Mouse (Mus musculus) heart, embryonic 14.5 days (tissue): ENCODE data around the gene Ccr4. TPM values are rescaled to one million over a fixed set of nuclear protein-coding genes. Genes with fewer than 3 reads are reported as not detected.

ENCODE experiments used
- ATAC-seq: fragments of 200-750 bp; cut with Nextera tagmentation; 2 replicates; pipeline ENCODE4 v1.8.0; 2017; ENCODE audit warnings: low read depth, moderate TSS enrichment; ENCODE audit not compliant: insufficient number of reproducible peaks, insufficient read depth, low FRiP score
- H3K27ac ChIP-seq, 2 experiments: fragments of 200-500 bp in 1 of 2; fragments of 300-500 bp in 1 of 2; sonication (generic) in 1 of 2; replicated peaks in 1 of 2; 2 replicates each; pipeline ENCODE4 v1.5.1; 2012 to 2014; ENCODE audit warnings: low read depth in 2 of 2, low read length in 2 of 2, control low read depth in 1 of 2, mild to moderate bottlenecking in 1 of 2, mixed read lengths in 1 of 2; ENCODE audit not compliant: control insufficient read depth in 1 of 2, insufficient read depth in 1 of 2
- H3K27me3 ChIP-seq: fragments of 300-500 bp; sonication (generic); 2 replicates; pipeline ENCODE4 v1.6.1; 2014; ENCODE audit warnings: mild to moderate bottlenecking, low read length, control low read depth; ENCODE audit not compliant: control insufficient read depth, insufficient read depth
- H3K36me3 ChIP-seq: fragments of 300-500 bp; sonication (generic); 2 replicates; pipeline ENCODE4 v1.6.1; 2014; ENCODE audit warnings: mild to moderate bottlenecking, control low read depth, low read length, mixed read lengths; ENCODE audit not compliant: control insufficient read depth, insufficient read depth
- H3K4me1 ChIP-seq, 2 experiments: fragments of 200-500 bp in 1 of 2; fragments of 300-500 bp in 1 of 2; sonication (generic) in 1 of 2; 2 replicates each; pipeline ENCODE4 v1.6.1; 2012 to 2014; ENCODE audit warnings: low read length in 2 of 2, control low read depth in 1 of 2, mixed read lengths in 1 of 2; ENCODE audit not compliant: control insufficient read depth in 2 of 2, insufficient read depth in 2 of 2
- H3K4me2 ChIP-seq: fragments of 300-500 bp; sonication (generic); 2 replicates; pipeline ENCODE4 v1.6.1; 2014; ENCODE audit warnings: mild to moderate bottlenecking, low read length
- H3K4me3 ChIP-seq, 2 experiments: fragments of 200-500 bp in 1 of 2; fragments of 300-500 bp in 1 of 2; sonication (generic) in 1 of 2; 2 replicates each; pipeline ENCODE4 v1.5.1; 2012 to 2014; ENCODE audit warnings: low read length in 2 of 2, mild to moderate bottlenecking in 2 of 2, control low read depth in 1 of 2, low read depth in 1 of 2, moderate library complexity in 1 of 2; ENCODE audit not compliant: control insufficient read depth in 1 of 2, insufficient read depth in 1 of 2
- H3K9ac ChIP-seq: fragments of 300-500 bp; sonication (generic); 2 replicates; pipeline ENCODE4 v1.6.1; 2014; ENCODE audit warnings: mild to moderate bottlenecking, low read length
- H3K9me3 ChIP-seq: fragments of 300-500 bp; sonication (generic); 2 replicates; pipeline ENCODE4 v1.6.1; 2016; ENCODE audit warnings: low read length, control low read depth; ENCODE audit not compliant: control insufficient read depth
- WGBS: fragments of 180-500 bp; shearing (Covaris S2); extraction: QIAGEN DNeasy Blood & Tissue Kit; methylation state at CpG from one replicate; pipeline ENCODE4 v1.1.7; 2014; 5-methylcytosine and 5-hydroxymethylcytosine counted together
- polyA plus RNA-seq: library from polyadenylated mRNA; unstranded; fragments of >200 nt; fragmentation: Nextera tagmentation; extraction: Ambion mirVana; gene quantifications from 2 replicates; pipeline ENCODE4 v1.2.1, GENCODE M21; 2014

The Ccr4 gene
- polyA plus RNA-seq, 1 experiment from 2014 or later, result not detected

- Histone ChIP-seq H3K4me2 (no peak overlapping the region), H3K4me3 (no peak overlapping the region), H3K9me3 (no peaks in the 10 kb centered on the region), H3K27me3 (no peaks in the 10 kb centered on the region), H3K9ac (no peak overlapping the region), H3K27ac (no peak overlapping the region), H3K4me1 (peaks cover 0 to 2% of the 10 kb centered on the region in 2 experiments; a peak in 1 of 4 replicates), H3K36me3 (peaks cover 35% of the 10 kb centered on the region)
- WGBS, result 91% methylated on average over 4 of the region's 4 CpGs
- no peak for ATAC-seq
Observed at GRCm38 (mm10) chr9:114468701-114469100, 36.0 kb downstream of the Ccr4 start.

GRCm38 (mm10) chr9:114468217-114468616 lies 36.5 kb downstream of the Ccr4 start:
- no peak overlapping the region for H3K9ac ChIP-seq
- H3K4me2 ChIP-seq, result no peak overlapping the region
- no peak overlapping the region for H3K27ac ChIP-seq
- H3K4me3 ChIP-seq, result no peak overlapping the region
- no peak for ATAC-seq
- peaks cover 36% of the 10 kb centered on the region for H3K36me3 ChIP-seq
- peaks cover 0 to 2% of the 10 kb centered on the region in 2 experiments; a peak in 1 of 4 replicates for H3K4me1 ChIP-seq
- WGBS, result 68% methylated on average over 5 of the region's 5 CpGs
- no peaks in the 10 kb centered on the region for H3K9me3 ChIP-seq
- H3K27me3 ChIP-seq, result no peaks in the 10 kb centered on the region

GRCm38 (mm10) chr9:114466871-114467270 lies 37.8 kb downstream of the Ccr4 start:
- H3K27ac ChIP-seq, result no peak overlapping the region
- peaks cover 0 to 2% of the 10 kb centered on the region in 2 experiments; a peak in 1 of 4 replicates for H3K4me1 ChIP-seq
- no peaks in the 10 kb centered on the region for H3K27me3 ChIP-seq
- H3K9ac ChIP-seq, result no peak overlapping the region
- 62% methylated on average over 7 of the region's 7 CpGs for WGBS
- H3K9me3 ChIP-seq, result no peaks in the 10 kb centered on the region
- H3K36me3 ChIP-seq, result peaks cover 45% of the 10 kb centered on the region
- no peak overlapping the region for H3K4me3 ChIP-seq
- ATAC-seq, result no peak
- no peak overlapping the region for H3K4me2 ChIP-seq

- no peak overlapping the region for H3K9ac ChIP-seq
- peaks cover 59% of the 10 kb centered on the region for H3K36me3 ChIP-seq
- no peak for ATAC-seq
- no peaks in the 10 kb centered on the region for H3K9me3 ChIP-seq
- WGBS, result 65% methylated on average over 6 of the region's 6 CpGs
- no peaks in the 10 kb centered on the region for H3K27me3 ChIP-seq
- H3K27ac ChIP-seq, result no peak overlapping the region
- peaks cover 0 to 2% of the 10 kb centered on the region in 2 experiments; a peak in 1 of 4 replicates for H3K4me1 ChIP-seq
- H3K4me2 ChIP-seq, result no peak overlapping the region
- H3K4me3 ChIP-seq, result no peak overlapping the region
Observed at GRCm38 (mm10) chr9:114465442-114465841, 39.3 kb downstream of the Ccr4 start.

GRCm38 (mm10) chr9:114462569-114462968 lies 42.1 kb downstream of the Ccr4 start:
- WGBS, result 94% methylated on average over 7 of the region's 7 CpGs

GRCm38 (mm10) chr9:114458436-114458835 lies 46.3 kb downstream of the Ccr4 start:
- Histone ChIP-seq H3K9me3 (no peaks in the 10 kb centered on the region), H3K4me2 (no peak overlapping the region), H3K36me3 (peaks cover 60% of the 10 kb centered on the region), H3K27me3 (no peaks in the 10 kb centered on the region), H3K4me1 (no peaks in the 10 kb centered on the region), H3K27ac (no peak overlapping the region), H3K4me3 (no peak overlapping the region), H3K9ac (no peak overlapping the region)
- ATAC-seq, result no peak
- 73% methylated on average over 3 of the region's 3 CpGs for WGBS

More at GRCm38 (mm10) chr9:114462569-114462968, 42.1 kb downstream of the Ccr4 start:
- no peak overlapping the region for H3K4me3 ChIP-seq
- H3K4me2 ChIP-seq, result no peak overlapping the region
- peaks cover 0 to 2% of the 10 kb centered on the region in 2 experiments; a peak in 1 of 4 replicates for H3K4me1 ChIP-seq
- H3K27ac ChIP-seq, result no peak overlapping the region
- H3K9me3 ChIP-seq, result no peaks in the 10 kb centered on the region
- ATAC-seq, result no peak
- no peaks in the 10 kb centered on the region for H3K27me3 ChIP-seq
- no peak overlapping the region for H3K9ac ChIP-seq
- peaks cover 74% of the 10 kb centered on the region for H3K36me3 ChIP-seq

GRCm38 (mm10) chr9:114455420-114455819 lies 49.3 kb downstream of the Ccr4 start:
- H3K27me3 ChIP-seq, result no peaks in the 10 kb centered on the region
- no peaks in the 10 kb centered on the region for H3K4me1 ChIP-seq
- peaks cover 36% of the 10 kb centered on the region for H3K36me3 ChIP-seq
- H3K4me3 ChIP-seq, result no peak overlapping the region
- ATAC-seq, result no peak
- no peaks in the 10 kb centered on the region for H3K9me3 ChIP-seq
- no peak overlapping the region for H3K9ac ChIP-seq
- no peak overlapping the region for H3K27ac ChIP-seq
- WGBS, result 88% methylated on average over 2 of the region's 2 CpGs
- no peak overlapping the region for H3K4me2 ChIP-seq

GRCm38 (mm10) chr9:114452418-114452817 lies 52.3 kb downstream of the Ccr4 start:
- Histone ChIP-seq H3K9me3 (no peaks in the 10 kb centered on the region), H3K36me3 (peaks cover 15% of the 10 kb centered on the region), H3K27ac (no peak overlapping the region), H3K4me2 (no peak overlapping the region), H3K4me3 (no peak overlapping the region), H3K9ac (no peak overlapping the region), H3K4me1 (no peaks in the 10 kb centered on the region), H3K27me3 (no peaks in the 10 kb centered on the region)
- ATAC-seq, result no peak
- 59% methylated on average over 6 of the region's 6 CpGs for WGBS
